ENCODE assay signal across 16 mouse cellular contexts in genomic region chr9:58045646-58046045, GRCm38 (mm10). TPM values are rescaled to one million over a fixed set of nuclear protein-coding genes. Genes with fewer than 3 reads are reported as not detected.
A peak's percentile ranks its signal among the peaks of the same experiment; 100 is the strongest.
DNase-seq lines count a peak whose midpoint lies in the region; ATAC-seq and TF ChIP-seq lines count a peak whose summit lies in the region.
"Had no signal": no experiment of that assay in that cellular context is flagged by ENCODE, and none has a peak within 500 bp of the region (broad histone marks: within the 10 kb centered on the region; RNA-seq: fewer than 3 reads in every experiment).

No protein-coding gene starts in this region.

- no peak overlapping the region for H3K4me2 ChIP-seq in forebrain, postnatal 0 days (ENCODE audit: low read depth)
- no peak overlapping the region for H3K4me2 ChIP-seq in midbrain, embryonic 14.5 days (ENCODE audit: low read length)

- 0 out of 2 replicates have a peak overlapping the region, but pooled peaks have one; percentile 21 for H3K27ac ChIP-seq in forebrain, postnatal 0 days (ENCODE audit: low read depth, low read length)
- peak overlapping the region; percentile 73 for H3K27ac ChIP-seq in midbrain, embryonic 14.5 days (replicated peaks; ENCODE audit: low read depth, low read length)
- H3K27ac ChIP-seq: liver, embryonic 14.5 days; stomach, postnatal 0 days had no signal

- WGBS in forebrain, postnatal 0 days, result 13% methylated on average over 4 of the region's 4 CpGs
- 19% methylated on average over 4 of the region's 4 CpGs for WGBS in midbrain, embryonic 14.5 days

- peaks cover 35% of the 10 kb centered on the region for H3K4me1 ChIP-seq in forebrain, postnatal 0 days (ENCODE audit: insufficient read depth)
- peaks cover 93% of the 10 kb centered on the region for H3K4me1 ChIP-seq in midbrain, embryonic 14.5 days (ENCODE audit: control insufficient read depth, insufficient read depth, low read length)

- no peaks in the 10 kb centered on the region for H3K36me3 ChIP-seq in forebrain, postnatal 0 days (ENCODE audit: insufficient read depth)
- no peaks in the 10 kb centered on the region for H3K36me3 ChIP-seq in midbrain, embryonic 14.5 days (ENCODE audit: control insufficient read depth, insufficient read depth, low read length)

- no peak overlapping the region for H3K4me3 ChIP-seq in forebrain, postnatal 0 days (ENCODE audit: low read depth, low read length)
- no peak overlapping the region for H3K4me3 ChIP-seq in midbrain, embryonic 14.5 days (replicated peaks; ENCODE audit: low read depth, low read length)

- H3K27me3 ChIP-seq in forebrain, postnatal 0 days (ENCODE audit: insufficient read depth, low read length), result no peaks in the 10 kb centered on the region
- H3K27me3 ChIP-seq in midbrain, embryonic 14.5 days (ENCODE audit: control insufficient read depth, insufficient read depth, low read length), result no peaks in the 10 kb centered on the region

- peak; percentile 38 for DNase-seq in MN1 (ENCODE audit: low spot score)
- DNase-seq in forebrain, postnatal 0 days, result no peak
- no peak for DNase-seq in midbrain, embryonic 14.5 days
- no peak for DNase-seq in thymus, postnatal 14 days
- DNase-seq: cerebellum, adult 8-10 months; kidney, adult 11 months; kidney, postnatal 36 days; lung, postnatal 14 days had no signal

- TF ChIP-seq CTCF in forebrain, postnatal 0 days (IDR thresholded peaks at IDR 0.05; ENCODE audit: low read depth), result no peak

- 0 out of 2 replicates have a peak, but pooled peaks have one; percentile 25 for ATAC-seq in common myeloid progenitor, adult 5-6 weeks (replicated peaks; ENCODE audit: low read depth, poor library complexity, severe bottlenecking)
- no peak for ATAC-seq in forebrain, postnatal 0 days
- ATAC-seq in midbrain, embryonic 14.5 days (ENCODE audit: low FRiP score, low TSS enrichment), result no peak
- ATAC-seq in megakaryocyte progenitor cell, adult 5-6 weeks (replicated peaks; ENCODE audit: poor library complexity), result no peak
- no peak for ATAC-seq in erythroblast, adult 5-6 weeks (replicated peaks; ENCODE audit: low FRiP score, poor library complexity, severe bottlenecking)
- no peak for ATAC-seq in erythroid progenitor cell, adult 5-6 weeks (replicated peaks; ENCODE audit: low FRiP score, poor library complexity, severe bottlenecking)

- no peaks in the 10 kb centered on the region for H3K9me3 ChIP-seq in forebrain, postnatal 0 days (ENCODE audit: low read length)
- no peaks in the 10 kb centered on the region for H3K9me3 ChIP-seq in midbrain, embryonic 14.5 days (ENCODE audit: control insufficient read depth, low read length)

- no peak overlapping the region for H3K9ac ChIP-seq in forebrain, postnatal 0 days
- no peak overlapping the region for H3K9ac ChIP-seq in midbrain, embryonic 14.5 days (replicated peaks; ENCODE audit: low read length)
- H3K9ac ChIP-seq: liver, embryonic 14.5 days had no signal

RNA-seq across cellular contexts. Expression of gene Stra6, which starts 17.9 kb away (rescaled TPM):
- not detected in 2 replicates for total RNA-seq in common myeloid progenitor, adult 5-6 weeks (2017)
- 13.9 and 16.2 TPM in 2 replicates for total RNA-seq in forebrain, postnatal 0 days (2014; rRNA removed)
- 9.6 and 11.0 TPM in 2 replicates for polyA plus RNA-seq in forebrain, postnatal 0 days (2015; fragmentation: Nextera tagmentation; extraction: Ambion mirVana)
- polyA plus RNA-seq in midbrain, embryonic 14.5 days (2014; fragmentation: Nextera tagmentation; extraction: Ambion mirVana), result 2.3 and 10.1 TPM in 2 replicates
- total RNA-seq in megakaryocyte progenitor cell, adult 5-6 weeks (2015), result not detected in 2 replicates
- total RNA-seq in megakaryocyte progenitor cell, adult 5-6 weeks (2017), result not detected in 2 replicates
- not detected in 2 replicates for total RNA-seq in erythroblast, adult 5-6 weeks (2015; ENCODE audit: low replicate concordance)
- total RNA-seq in erythroblast, adult 5-6 weeks (2017; ENCODE audit: low replicate concordance), result not detected in 2 replicates
- total RNA-seq in erythroid progenitor cell, adult 5-6 weeks (2015; ENCODE audit: low replicate concordance), result not detected in 2 replicates
- not detected in 2 replicates for total RNA-seq in erythroid progenitor cell, adult 5-6 weeks (2017; ENCODE audit: low replicate concordance)
- total RNA-seq: monocyte, adult 5-6 weeks had no signal

RNA-seq across cellular contexts. Expression of gene Cyp11a1, which starts 39.4 kb away (rescaled TPM):
- not detected in 2 replicates for total RNA-seq in common myeloid progenitor, adult 5-6 weeks (2017)
- total RNA-seq in forebrain, postnatal 0 days (2014; rRNA removed), result 0.29 and 1.2 TPM in 2 replicates
- 0.77 and 0.88 TPM in 2 replicates for polyA plus RNA-seq in forebrain, postnatal 0 days (2015; fragmentation: Nextera tagmentation; extraction: Ambion mirVana)
- 0.36 and 0.51 TPM in 2 replicates for polyA plus RNA-seq in midbrain, embryonic 14.5 days (2014; fragmentation: Nextera tagmentation; extraction: Ambion mirVana)
- total RNA-seq in megakaryocyte progenitor cell, adult 5-6 weeks (2015), result 0.15 and 0.47 TPM in 2 replicates
- total RNA-seq in megakaryocyte progenitor cell, adult 5-6 weeks (2017), result 0.30 and 1.2 TPM in 2 replicates
- 0.63 and 2.3 TPM in 2 replicates for total RNA-seq in erythroblast, adult 5-6 weeks (2015; ENCODE audit: low replicate concordance)
- 1.7 and 2.3 TPM in 2 replicates for total RNA-seq in erythroblast, adult 5-6 weeks (2017; ENCODE audit: low replicate concordance)
- 5.0 TPM in 1 of 2 replicates, not detected in the other for total RNA-seq in erythroid progenitor cell, adult 5-6 weeks (2015; ENCODE audit: low replicate concordance)
- 1.3 TPM in 1 of 2 replicates, not detected in the other for total RNA-seq in erythroid progenitor cell, adult 5-6 weeks (2017; ENCODE audit: low replicate concordance)
- total RNA-seq: heart, postnatal 25 days had no signal

Comparison
In these comparisons a context has a peak if more than half of its experiments do, and no peak if none do; other contexts are left out.
1. RNA of gene Stra6, which starts 17.9 kb away (total RNA-seq): 13.9 to 16.2 TPM in forebrain, postnatal 0 days; not detected in common myeloid progenitor, adult 5-6 weeks, not detected in megakaryocyte progenitor cell, adult 5-6 weeks, not detected in erythroblast, adult 5-6 weeks and not detected in erythroid progenitor cell, adult 5-6 weeks; every median in the first group is over 10 times any median in the second.